Comparison of ENCODE assay signal across 12 mouse cellular contexts in the genomic region with DNA sequence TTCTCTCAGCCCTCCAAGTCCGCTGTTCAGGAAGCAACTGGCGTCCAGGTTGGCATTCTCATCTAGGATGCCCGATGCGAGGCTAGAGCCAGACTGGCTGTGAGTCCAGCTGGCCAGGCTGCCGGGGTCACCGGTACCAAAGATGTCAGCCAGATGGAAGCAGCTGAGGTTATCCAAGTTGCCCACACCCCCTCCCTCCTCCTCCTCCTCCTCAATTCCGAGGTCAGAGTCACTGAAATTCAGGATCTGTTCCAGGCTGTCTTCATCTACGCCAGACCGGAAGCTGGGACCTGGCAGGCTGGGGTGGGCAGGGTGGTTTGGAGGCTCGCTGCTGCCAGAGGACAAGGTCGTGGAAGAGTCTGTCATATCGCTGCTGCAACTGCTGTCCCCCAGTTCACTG. TPM values are rescaled to one million over a fixed set of nuclear protein-coding genes. Genes with fewer than 3 reads are reported as not detected.
DNase-seq lines count a peak whose midpoint lies in the region; TF ChIP-seq lines count a peak whose summit lies in the region.
"Had no signal": no experiment of that assay in that cellular context is flagged by ENCODE, and none has a peak within 500 bp of the region (broad histone marks: within the 10 kb centered on the region; RNA-seq: fewer than 3 reads in every experiment).

No protein-coding gene starts in this region.

- H3K9me3 ChIP-seq in E14TG2a.4 (ENCODE audit: low read length): no peaks in the 10 kb centered on the region
- H3K9me3 ChIP-seq: limb, embryonic 15.5 days; midbrain, embryonic 13.5 days; neural tube, embryonic 13.5 days had no signal

- H3K4me1 ChIP-seq in E14TG2a.4 (replicated peaks; ENCODE audit: low read depth, low read length): peaks cover 86% of the 10 kb centered on the region

- no peak for TF ChIP-seq CTCF in E14TG2a.4 (conservative IDR thresholded peaks at IDR 0.05; ENCODE audit: low read length)

- H3K4me3 ChIP-seq in E14TG2a.4 (replicated peaks; ENCODE audit: low read length): 0 out of 2 replicates have a peak overlapping the region, but pooled peaks have one; percentile 77
- H3K4me3 ChIP-seq: limb, embryonic 15.5 days; midbrain, embryonic 13.5 days; neural tube, embryonic 13.5 days had no signal

- peaks cover 62% of the 10 kb centered on the region for H3K36me3 ChIP-seq in E14TG2a.4 (ENCODE audit: insufficient read depth, low read length)
- H3K36me3 ChIP-seq: midbrain, embryonic 13.5 days had no signal

- H3K27me3 ChIP-seq in E14TG2a.4 (ENCODE audit: insufficient read depth, low read length): no peaks in the 10 kb centered on the region
- H3K27me3 ChIP-seq: limb, embryonic 15.5 days; midbrain, embryonic 13.5 days; neural tube, embryonic 13.5 days had no signal

- peak; percentile 70 to 75 for DNase-seq in heart, adult 9 months (ENCODE audit: low spot score in 2 of 2)
- no peak for DNase-seq in heart, postnatal 25 days (ENCODE audit: low spot score)
- peak; percentile 35 for DNase-seq in Muller cell, postnatal 12 days (ENCODE audit: inconsistent ontology term)
- peak; percentile 77 to 81 for DNase-seq in cerebellum, postnatal 14 days
- no peak for DNase-seq in yolk sac, embryonic 10.5 days (ENCODE audit: low spot score)
- DNase-seq in layer of hippocampus, postnatal 36 days: no peak
- DNase-seq: kidney, postnatal 14 days; lung, postnatal 14 days had no signal

- intact Hi-C loops in heart, postnatal 25 days (cut with DNase I): no loop called here

RNA-seq across cellular contexts. Expression of gene Csrnp1, which starts 11.9 kb away (rescaled TPM):
- 10 to 100 TPM in 1 of 2 experiments, 1 to 10 TPM in 1; 10.0 to 13.3 TPM for total RNA-seq in heart, postnatal 25 days (2021)
- 10 to 100 TPM; 12.8 to 15.5 TPM for total RNA-seq in layer of hippocampus, postnatal 36 days (2021)

RNA-seq across cellular contexts. Expression of gene Ttc21a, which starts 35.2 kb away (rescaled TPM):
- not detected for total RNA-seq in heart, postnatal 25 days (2021)
- total RNA-seq in layer of hippocampus, postnatal 36 days (2021): under 1 TPM; 0.80 to 0.86 TPM

RNA-seq across cellular contexts. Expression of gene Gorasp1, which starts 35.2 kb away (rescaled TPM):
- total RNA-seq in heart, postnatal 25 days (2021): 10 to 100 TPM; 28.1 to 31.5 TPM
- total RNA-seq in layer of hippocampus, postnatal 36 days (2021): 10 to 100 TPM; 33.4 to 35.2 TPM

RNA-seq across cellular contexts. Expression of gene Xirp1, which starts 50.8 kb away (rescaled TPM):
- total RNA-seq in heart, postnatal 25 days (2021): 100 to 1,000 TPM; 125 to 136 TPM
- under 1 TPM; 0.05 to 0.20 TPM for total RNA-seq in layer of hippocampus, postnatal 36 days (2021)

Comparison
In these comparisons a context has a peak if more than half of its experiments do, and no peak if none do; other contexts are left out.
1. DNase-seq: peak in heart, adult 9 months (2 of 2), Muller cell, postnatal 12 days (single experiment) and cerebellum, postnatal 14 days (2 of 2); none in heart, postnatal 25 days (single experiment), yolk sac, embryonic 10.5 days (single experiment) and layer of hippocampus, postnatal 36 days (0 of 2).